Mouse (Mus musculus) ES-Bruce4 (cell line): ENCODE results near the gene Rergl. TPM values are rescaled to one million over a fixed set of nuclear protein-coding genes. Genes with fewer than 3 reads are reported as not detected.

Experiments
- H3K27ac ChIP-seq: 2 replicates; pipeline ENCODE4 v1.5.1; 2012; ENCODE audit warnings: low read length, inconsistent platforms; ENCODE audit not compliant: insufficient read depth
- H3K27me3 ChIP-seq: 2 replicates; pipeline ENCODE4 v1.6.1; 2012; ENCODE audit warnings: mild to moderate bottlenecking, low read length, inconsistent platforms; ENCODE audit not compliant: control insufficient read depth, poor library complexity, insufficient read depth, severe bottlenecking
- H3K36me3 ChIP-seq: 2 replicates; pipeline ENCODE4 v1.6.1; 2012; ENCODE audit warnings: inconsistent platforms, mild to moderate bottlenecking, low read length, moderate library complexity; ENCODE audit not compliant: control insufficient read depth, poor library complexity, insufficient read depth, severe bottlenecking
- H3K4me1 ChIP-seq: one replicate; pipeline ENCODE4 v1.8.1; 2011; ENCODE audit warnings: low read length; ENCODE audit not compliant: control insufficient read depth, insufficient read depth
- H3K4me3 ChIP-seq: 2 replicates; pipeline ENCODE4 v1.5.1; 2011; ENCODE audit warnings: low read depth, mild to moderate bottlenecking, low read length
- H3K9ac ChIP-seq: 2 replicates; pipeline ENCODE4 v1.6.1; 2012; ENCODE audit warnings: low read depth, mild to moderate bottlenecking, inconsistent platforms; ENCODE audit not compliant: poor library complexity, severe bottlenecking
- H3K9me3 ChIP-seq: replicated peaks from 2 replicates; pipeline ENCODE4 v1.6.1; 2012; ENCODE audit warnings: mild to moderate bottlenecking, low read length, inconsistent platforms; ENCODE audit not compliant: control insufficient read depth, poor library complexity, insufficient read depth, severe bottlenecking
- CTCF ChIP-seq: IDR thresholded peaks from one replicate; pipeline ENCODE4 v1.8.1; 2011; ENCODE audit warnings: low read depth, low read length
- EP300 ChIP-seq: IDR thresholded peaks from 2 replicates; pipeline ENCODE4 v1.6.1; 2011; ENCODE audit warnings: low read depth, low read length; ENCODE audit not compliant: insufficient read depth
- POLR2A ChIP-seq: IDR thresholded peaks from one replicate; pipeline ENCODE4 v1.8.1; 2011; ENCODE audit warnings: low read length; ENCODE audit not compliant: insufficient read depth
- polyA plus RNA-seq: library from polyadenylated mRNA; stranded (reverse); fragments of >200 nt; gene quantifications from 2 replicates; pipeline ENCODE4 v1.2.4, GENCODE M21; 2011; ENCODE audit warnings: low read depth; ENCODE audit not compliant: missing spikeins, insufficient read depth, insufficient read length

Gene Rergl
- polyA plus RNA-seq, 1 experiment, result not detected

- TF ChIP-seq CTCF, result no peak
- no peak for TF ChIP-seq EP300
- no peak for TF ChIP-seq POLR2A
- Histone ChIP-seq H3K4me1 (no peaks in the 10 kb centered on the region), H3K9me3 (no peaks in the 10 kb centered on the region), H3K9ac (no peak overlapping the region), H3K27ac (no peak overlapping the region), H3K4me3 (no peak overlapping the region), H3K36me3 (no peaks in the 10 kb centered on the region), H3K27me3 (no peaks in the 10 kb centered on the region)
These were observed 37.5 kb downstream of the Rergl start for GRCm38 (mm10) chr6:139464292-139464691.

- TF ChIP-seq EP300, result no peak
- no peak for TF ChIP-seq POLR2A
- H3K9me3 ChIP-seq, result no peaks in the 10 kb centered on the region
- no peak overlapping the region for H3K27ac ChIP-seq
- no peak overlapping the region for H3K9ac ChIP-seq
- H3K36me3 ChIP-seq, result no peaks in the 10 kb centered on the region
- H3K4me1 ChIP-seq, result no peaks in the 10 kb centered on the region
- H3K27me3 ChIP-seq, result no peaks in the 10 kb centered on the region
- H3K4me3 ChIP-seq, result no peak overlapping the region
These were observed 40.7 kb downstream of the Rergl start for GRCm38 (mm10) chr6:139461094-139461493.

GRCm38 (mm10) chr6:139460470-139460869 is 41.3 kb downstream of the Rergl start:
- no peak for TF ChIP-seq CTCF
- TF ChIP-seq POLR2A, result no peak
- no peak for TF ChIP-seq EP300
- Histone ChIP-seq H3K4me3 (no peak overlapping the region), H3K27ac (no peak overlapping the region), H3K27me3 (no peaks in the 10 kb centered on the region), H3K36me3 (no peaks in the 10 kb centered on the region), H3K9ac (no peak overlapping the region), H3K4me1 (no peaks in the 10 kb centered on the region), H3K9me3 (no peaks in the 10 kb centered on the region)

- Histone ChIP-seq H3K4me1 (no peaks in the 10 kb centered on the region), H3K9me3 (no peaks in the 10 kb centered on the region; the same call in 1 of the 2 replicates), H3K27ac (no peak overlapping the region), H3K27me3 (no peaks in the 10 kb centered on the region), H3K4me3 (no peak overlapping the region), H3K9ac (no peak overlapping the region), H3K36me3 (no peaks in the 10 kb centered on the region)
- no peak for TF ChIP-seq CTCF
- TF ChIP-seq POLR2A, result no peak
- no peak for TF ChIP-seq EP300
These were observed 57.8 kb downstream of the Rergl start for GRCm38 (mm10) chr6:139443999-139444398.

Other genes starting within 250 kb of the Rergl start
- not detected in 2 replicates for gene Pik3c2g, start 85.2 kb upstream of the Rergl start, polyA plus RNA-seq